ENCODE assay signal across 9 mouse cellular contexts in genomic region chr9:23340551-23340950, GRCm38 (mm10).
"Had no signal": no experiment of that assay in that cellular context is flagged by ENCODE, and none has a peak within 500 bp of the region (broad histone marks: within the 10 kb centered on the region; RNA-seq: fewer than 3 reads in every experiment).

No protein-coding gene starts in this region.

- DNase-seq: lung, adult 18-20 months; lung, embryonic 14.5 days; lung, postnatal 10 days; lung, postnatal 4 days; midbrain, embryonic 14.5 days; right cerebral cortex, postnatal 14 days; thymus, adult 2 months; thymus, postnatal 25 days; thymus, postnatal 4 days had no signal
